Mouse (Mus musculus) forebrain, embryonic 14.5 days (tissue): ENCODE data around the gene Rps6ka5. TPM values are rescaled to one million over a fixed set of nuclear protein-coding genes. Genes with fewer than 3 reads are reported as not detected.

Source experiments
- ATAC-seq: fragments of 200-750 bp; cut with Nextera tagmentation; 2 replicates; pipeline ENCODE4 v1.8.0; 2017; ENCODE audit warnings: mild to moderate bottlenecking, moderate library complexity
- DNase-seq: peaks from one replicate; pipeline ENCODE4 v3.0.0-alpha.2; 2015; ENCODE audit warnings: low spot score
- H3K27ac ChIP-seq: fragments of 300-500 bp; sonication (generic); 2 replicates; pipeline ENCODE4 v1.5.1; 2014; ENCODE audit warnings: low read depth, mild to moderate bottlenecking, control low read depth, low read length, moderate library complexity
- H3K27me3 ChIP-seq: fragments of 300-500 bp; sonication (generic); replicated peaks from 2 replicates; pipeline ENCODE4 v1.6.1; 2014; ENCODE audit warnings: low read length, control low read depth, mixed read lengths; ENCODE audit not compliant: control insufficient read depth, insufficient read depth
- H3K36me3 ChIP-seq: fragments of 300-500 bp; sonication (generic); 2 replicates; pipeline ENCODE4 v1.6.1; 2014; ENCODE audit warnings: low read length, control low read depth; ENCODE audit not compliant: control insufficient read depth, insufficient read depth
- H3K4me1 ChIP-seq: fragments of 300-500 bp; sonication (generic); 2 replicates; pipeline ENCODE4 v1.6.1; 2014; ENCODE audit warnings: antibody characterized with exemption, low read length, control low read depth; ENCODE audit not compliant: control insufficient read depth, insufficient read depth
- H3K4me2 ChIP-seq: fragments of 300-500 bp; sonication (generic); 2 replicates; pipeline ENCODE4 v1.6.1; 2014; ENCODE audit warnings: mild to moderate bottlenecking, control low read depth, low read length
- H3K4me3 ChIP-seq: fragments of 300-500 bp; sonication (generic); 2 replicates; pipeline ENCODE4 v1.5.1; 2014; ENCODE audit warnings: low read depth, low read length, control low read depth
- H3K9ac ChIP-seq: fragments of 300-500 bp; sonication (generic); 2 replicates; pipeline ENCODE4 v1.6.1; 2014; ENCODE audit warnings: mild to moderate bottlenecking, low read length, control low read depth, moderate library complexity
- H3K9me3 ChIP-seq: fragments of 300-500 bp; sonication (generic); replicated peaks from 2 replicates; pipeline ENCODE4 v1.6.1; 2016; ENCODE audit warnings: low read length, control low read depth, mixed read lengths; ENCODE audit not compliant: control insufficient read depth
- WGBS: fragments of 180-500 bp; shearing (Covaris S2); extraction: QIAGEN DNeasy Blood & Tissue Kit; methylation state at CpG from one replicate; pipeline ENCODE4 v1.1.7; 2014; 5-methylcytosine and 5-hydroxymethylcytosine counted together
- polyA plus RNA-seq: library from polyadenylated mRNA; unstranded; fragments of >200 nt; fragmentation: Nextera tagmentation; extraction: Ambion mirVana; gene quantifications from 2 replicates; pipeline ENCODE4 v1.2.1, GENCODE M21; 2014

Gene Rps6ka5
- polyA plus RNA-seq, 1 experiment from 2014 or later = 10.3 TPM

DNA sequence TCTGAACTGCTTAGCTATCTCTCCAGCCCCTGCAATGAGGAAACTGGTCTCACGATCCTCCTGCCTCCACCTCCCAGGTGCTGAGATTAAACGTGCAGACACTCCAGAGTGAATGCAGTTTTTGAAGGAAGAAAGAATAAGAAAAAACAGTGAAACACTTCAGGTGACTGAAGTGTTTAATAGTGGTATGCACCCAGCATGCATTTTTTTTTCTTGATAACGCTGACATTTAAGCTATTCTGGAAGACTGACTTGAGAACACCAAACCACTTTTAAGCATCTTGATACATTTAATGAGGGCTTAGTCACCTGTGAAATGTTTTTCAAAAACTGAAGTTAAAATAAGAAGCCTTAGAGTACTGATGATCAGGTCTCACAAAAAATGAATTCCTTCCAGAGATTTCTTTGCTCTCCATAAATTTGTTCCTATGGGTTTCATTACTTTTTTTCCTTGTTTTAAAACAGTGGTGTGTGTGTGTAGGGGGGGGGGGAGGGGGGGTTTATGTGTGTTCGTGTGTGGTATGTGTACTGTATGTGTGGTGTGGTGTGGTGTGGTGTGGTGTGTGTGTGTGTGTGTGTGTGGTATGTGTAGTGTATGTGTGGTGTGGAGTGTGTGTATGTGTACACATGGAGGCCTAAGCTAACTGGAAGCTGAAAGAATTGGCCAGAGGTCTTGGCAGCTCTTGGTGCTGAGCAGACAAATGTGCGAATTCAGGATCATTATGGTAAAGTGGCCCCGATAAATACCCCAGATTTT is 183.2 kb downstream of the Rps6ka5 start:
- H3K9ac ChIP-seq = no peak overlapping the region
- no peak overlapping the region for H3K27ac ChIP-seq
- 82% methylated on average over 6 of the region's 6 CpGs for WGBS
- H3K27me3 ChIP-seq = no peaks in the 10 kb centered on the region
- no peak overlapping the region for H3K4me2 ChIP-seq
- H3K4me1 ChIP-seq = no peaks in the 10 kb centered on the region
- ATAC-seq (no peak), DNase-seq (no peak)
- H3K4me3 ChIP-seq = no peak overlapping the region
- H3K36me3 ChIP-seq = no peaks in the 10 kb centered on the region
- H3K9me3 ChIP-seq = no peaks in the 10 kb centered on the region

DNA sequence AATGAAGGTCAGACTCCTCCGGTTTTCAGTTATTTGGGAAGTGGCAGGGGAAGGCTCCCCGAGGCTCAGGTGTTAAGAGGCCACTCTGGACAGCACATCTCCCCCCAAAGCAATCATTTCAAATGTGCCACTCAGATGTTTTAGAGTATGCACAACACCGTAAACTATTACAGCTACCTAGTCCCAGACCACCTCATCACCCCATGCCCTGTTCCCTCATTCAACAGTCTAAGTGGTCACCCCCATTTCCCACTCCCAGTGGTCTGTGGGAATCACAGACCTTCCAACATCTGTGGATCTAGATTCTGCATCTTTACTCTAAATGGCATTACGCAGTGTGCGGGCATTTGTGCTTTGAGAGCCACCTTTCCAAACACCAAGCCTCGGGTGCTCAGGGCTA is 184.3 kb downstream of the Rps6ka5 start:
- no peak for ATAC-seq
- Histone ChIP-seq H3K36me3 (no peaks in the 10 kb centered on the region), H3K9ac (no peak overlapping the region), H3K27ac (no peak overlapping the region), H3K9me3 (no peaks in the 10 kb centered on the region), H3K27me3 (no peaks in the 10 kb centered on the region), H3K4me1 (no peaks in the 10 kb centered on the region), H3K4me3 (no peak overlapping the region), H3K4me2 (no peak overlapping the region)
- no peak for DNase-seq
- WGBS = 86% methylated on average over 6 of the region's 6 CpGs

DNA sequence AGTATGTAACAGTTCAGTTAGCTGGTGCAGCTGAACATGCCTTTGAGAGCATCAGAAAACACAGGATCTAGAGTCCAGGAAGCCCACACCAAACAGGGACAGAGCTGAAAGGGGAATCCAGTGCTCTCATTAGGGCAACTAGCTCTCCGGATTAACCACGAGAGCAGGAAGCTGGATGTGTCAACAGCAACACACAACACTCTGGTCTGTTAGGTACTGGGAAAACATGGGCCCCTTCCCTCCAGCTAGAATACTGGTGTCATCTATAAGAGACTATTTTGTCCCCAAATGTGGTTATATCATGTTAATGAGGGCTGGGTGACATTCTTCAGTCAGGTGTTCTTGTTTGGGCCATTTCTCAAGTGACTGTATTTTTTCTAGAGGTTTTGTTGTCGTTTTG is 184.7 kb downstream of the Rps6ka5 start:
- no peaks in the 10 kb centered on the region for H3K4me1 ChIP-seq
- no peaks in the 10 kb centered on the region for H3K27me3 ChIP-seq
- no peak for DNase-seq
- no peaks in the 10 kb centered on the region for H3K9me3 ChIP-seq
- 61% methylated on average over 3 of the region's 3 CpGs for WGBS
- H3K4me3 ChIP-seq = no peak overlapping the region
- H3K4me2 ChIP-seq = no peak overlapping the region
- no peaks in the 10 kb centered on the region for H3K36me3 ChIP-seq
- H3K9ac ChIP-seq = no peak overlapping the region
- no peak for ATAC-seq
- H3K27ac ChIP-seq = no peak overlapping the region

DNA sequence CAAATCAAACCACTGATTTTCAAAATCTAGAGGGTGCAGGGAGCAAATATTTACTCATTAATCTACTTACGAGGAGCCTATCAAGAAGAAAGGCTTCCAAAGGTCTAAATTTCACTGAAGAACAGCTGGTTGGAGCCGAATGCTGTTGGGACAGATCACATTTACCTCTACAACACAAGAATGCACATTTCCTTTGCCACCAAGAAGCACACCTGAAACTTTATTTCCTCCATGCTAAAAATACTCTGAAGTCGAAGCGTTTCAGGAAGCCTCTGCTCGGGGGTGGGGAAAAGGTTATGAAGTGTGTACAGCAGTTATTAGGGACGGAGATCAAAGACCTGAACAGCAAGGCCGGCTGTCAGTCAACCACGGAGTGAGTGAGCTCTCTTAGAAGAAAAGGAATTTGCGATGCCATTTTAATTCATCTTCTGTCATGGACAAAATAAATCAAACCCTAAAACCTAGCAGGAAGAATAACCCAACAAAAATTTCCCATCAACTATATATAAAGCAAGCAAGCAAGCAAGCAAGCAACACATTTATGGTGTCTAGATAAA is 187.5 kb downstream of the Rps6ka5 start:
- H3K27me3 ChIP-seq = no peaks in the 10 kb centered on the region
- H3K4me2 ChIP-seq = no peak overlapping the region
- no peaks in the 10 kb centered on the region for H3K9me3 ChIP-seq
- H3K27ac ChIP-seq = no peak overlapping the region
- no peak overlapping the region for H3K4me3 ChIP-seq
- ATAC-seq (no peak), DNase-seq (no peak)
- no peaks in the 10 kb centered on the region for H3K36me3 ChIP-seq
- WGBS = 75% methylated on average over 9 of the region's 9 CpGs
- no peaks in the 10 kb centered on the region for H3K4me1 ChIP-seq
- no peak overlapping the region for H3K9ac ChIP-seq

DNA sequence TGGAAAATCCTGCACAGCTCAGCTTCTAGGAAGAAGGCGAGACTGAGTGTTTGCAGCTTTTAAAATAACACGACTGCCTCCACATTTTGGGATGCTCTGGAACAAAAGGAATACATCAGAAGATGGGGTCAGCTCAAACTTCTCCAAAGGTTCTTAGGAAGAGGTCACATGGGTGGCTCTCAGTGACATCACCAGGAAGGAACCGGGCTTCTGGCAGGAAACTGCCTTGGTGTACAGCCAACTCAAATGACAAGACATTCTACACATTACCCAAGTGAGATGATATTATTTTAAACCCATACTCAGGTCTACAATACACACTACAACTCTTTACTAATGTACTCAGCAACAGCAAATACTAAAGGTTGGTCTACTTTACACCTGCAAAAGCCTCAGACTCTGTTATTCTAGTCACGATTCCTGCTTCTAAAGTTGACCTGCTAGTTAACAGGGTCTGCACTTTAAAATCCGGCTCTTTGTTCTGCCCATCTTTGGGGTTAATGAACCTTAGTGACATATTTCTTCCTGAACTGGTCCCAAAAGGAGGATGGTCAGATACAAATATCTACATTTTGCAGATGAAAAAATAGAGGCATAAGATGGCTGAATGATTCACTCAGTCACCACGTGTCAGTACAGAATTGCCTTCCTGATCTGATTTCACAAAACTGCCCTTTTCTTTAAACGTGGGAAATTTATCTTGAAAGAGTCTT is 188.2 kb downstream of the Rps6ka5 start:
- Histone ChIP-seq H3K9me3 (no peaks in the 10 kb centered on the region), H3K4me2 (no peak overlapping the region), H3K27ac (no peak overlapping the region), H3K27me3 (no peaks in the 10 kb centered on the region), H3K4me3 (no peak overlapping the region), H3K36me3 (no peaks in the 10 kb centered on the region), H3K4me1 (no peaks in the 10 kb centered on the region), H3K9ac (no peak overlapping the region)
- DNase-seq (no peak), ATAC-seq (no peak)
- WGBS = 66% methylated on average over 7 of the region's 7 CpGs

DNA sequence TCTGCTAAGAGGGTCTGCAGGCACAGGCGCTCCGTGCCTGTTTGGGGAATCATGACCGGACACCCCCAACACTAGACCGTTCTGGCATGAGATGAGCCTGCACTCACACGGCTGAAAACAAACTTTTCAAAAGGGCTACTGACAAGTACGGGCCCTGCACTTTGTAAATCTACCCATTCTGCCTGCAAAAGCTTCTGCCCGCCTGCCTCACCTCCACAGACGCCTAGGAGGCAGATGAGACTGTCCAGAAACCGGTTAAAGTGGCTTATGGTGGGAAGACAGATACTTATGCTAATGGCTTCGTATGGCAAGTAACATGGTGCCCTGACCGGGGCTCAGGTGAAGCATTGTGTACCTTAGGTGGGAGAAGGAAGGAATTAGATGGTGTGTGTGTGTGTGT is 189.7 kb downstream of the Rps6ka5 start:
- H3K4me2 ChIP-seq = no peak overlapping the region
- no peak overlapping the region for H3K4me3 ChIP-seq
- H3K36me3 ChIP-seq = no peaks in the 10 kb centered on the region
- WGBS = 87% methylated on average over 11 of the region's 11 CpGs
- H3K4me1 ChIP-seq = no peaks in the 10 kb centered on the region
- no peaks in the 10 kb centered on the region for H3K27me3 ChIP-seq
- ATAC-seq (no peak), DNase-seq (no peak)
- no peaks in the 10 kb centered on the region for H3K9me3 ChIP-seq
- no peak overlapping the region for H3K9ac ChIP-seq
- H3K27ac ChIP-seq = no peak overlapping the region

DNA sequence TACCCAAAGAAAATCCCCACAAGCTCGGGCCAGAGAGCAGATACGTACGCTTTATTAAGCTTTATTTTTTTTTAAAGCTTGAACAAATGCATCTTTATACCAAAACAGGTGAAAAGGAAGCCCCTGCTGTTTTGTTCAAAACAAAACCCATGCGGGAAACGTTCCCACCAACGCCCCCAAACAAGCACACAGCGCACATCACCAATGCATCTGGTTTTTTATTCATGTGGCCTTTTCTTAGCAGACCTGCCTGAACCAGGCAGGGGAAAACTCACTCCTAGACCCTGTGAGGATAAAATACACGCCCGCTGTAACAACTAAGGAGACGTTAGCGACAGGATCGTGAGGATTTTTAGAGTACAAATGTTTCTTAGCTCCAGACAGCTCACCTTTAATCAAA is 191.8 kb downstream of the Rps6ka5 start:
- Histone ChIP-seq H3K4me3 (no peak overlapping the region), H3K27ac (no peak overlapping the region), H3K4me1 (no peaks in the 10 kb centered on the region), H3K9me3 (no peaks in the 10 kb centered on the region), H3K27me3 (no peaks in the 10 kb centered on the region), H3K4me2 (no peak overlapping the region), H3K36me3 (no peaks in the 10 kb centered on the region), H3K9ac (no peak overlapping the region)
- DNase-seq (no peak), ATAC-seq (no peak)
- WGBS = 21% methylated on average over 12 of the region's 12 CpGs

DNA sequence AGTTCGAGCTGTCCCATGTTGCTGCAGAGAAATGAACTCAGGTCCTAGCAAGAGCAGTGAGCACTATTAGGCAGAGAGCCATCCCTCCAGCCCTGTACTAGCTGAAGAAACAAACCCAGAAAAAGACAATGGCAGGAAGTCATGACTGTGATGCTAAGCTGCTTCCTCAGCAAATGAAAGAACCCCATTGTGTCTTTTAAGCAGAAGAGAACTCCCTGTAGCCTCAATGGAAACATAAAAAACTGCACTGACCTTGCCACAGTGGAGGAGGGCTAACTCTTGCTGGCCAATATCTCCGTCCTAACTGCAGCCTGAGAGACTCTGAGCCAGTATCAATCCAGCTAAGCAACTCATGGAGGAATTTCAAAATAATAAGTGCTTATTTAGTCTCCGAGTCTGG is 192.8 kb downstream of the Rps6ka5 start:
- Histone ChIP-seq H3K27me3 (no peaks in the 10 kb centered on the region), H3K4me3 (no peak overlapping the region), H3K9ac (no peak overlapping the region), H3K4me2 (no peak overlapping the region), H3K27ac (no peak overlapping the region), H3K36me3 (no peaks in the 10 kb centered on the region), H3K9me3 (no peaks in the 10 kb centered on the region), H3K4me1 (no peaks in the 10 kb centered on the region)
- ATAC-seq (no peak), DNase-seq (peak; percentile 8)
- WGBS = 43% methylated on average over 3 of the region's 3 CpGs

DNA sequence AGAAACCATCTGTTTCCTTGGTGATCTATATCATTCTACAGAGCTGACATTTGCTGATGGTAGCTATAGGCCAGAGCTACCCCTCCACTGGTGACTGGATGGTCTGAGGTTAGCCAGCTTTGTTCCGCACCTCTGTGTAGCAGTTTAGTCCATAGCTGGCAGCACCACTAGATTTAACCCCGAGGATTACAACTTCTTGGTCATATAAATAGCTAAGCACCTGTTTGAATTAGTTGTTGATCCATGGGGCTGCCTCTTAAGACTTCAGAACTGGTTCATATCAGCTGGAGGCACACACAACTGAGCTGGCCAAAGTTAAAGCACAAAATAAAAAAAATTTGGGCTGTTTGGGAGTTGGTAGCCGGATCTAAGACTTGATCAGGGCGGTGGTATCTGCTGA is 193.6 kb downstream of the Rps6ka5 start:
- H3K4me2 ChIP-seq = no peak overlapping the region
- DNase-seq = no peak
- WGBS = 85% methylated on average over 4 of the region's 4 CpGs
- no peak overlapping the region for H3K27ac ChIP-seq
- peaks cover under 1% of the 10 kb centered on the region; the same call in 1 of the 2 replicates for H3K4me1 ChIP-seq
- H3K36me3 ChIP-seq = no peaks in the 10 kb centered on the region
- ATAC-seq = no peak
- no peaks in the 10 kb centered on the region for H3K27me3 ChIP-seq
- H3K9me3 ChIP-seq = no peaks in the 10 kb centered on the region
- H3K9ac ChIP-seq = no peak overlapping the region
- H3K4me3 ChIP-seq = no peak overlapping the region
